ENCODE assay signal across 51 mouse cellular contexts in the genomic region with DNA sequence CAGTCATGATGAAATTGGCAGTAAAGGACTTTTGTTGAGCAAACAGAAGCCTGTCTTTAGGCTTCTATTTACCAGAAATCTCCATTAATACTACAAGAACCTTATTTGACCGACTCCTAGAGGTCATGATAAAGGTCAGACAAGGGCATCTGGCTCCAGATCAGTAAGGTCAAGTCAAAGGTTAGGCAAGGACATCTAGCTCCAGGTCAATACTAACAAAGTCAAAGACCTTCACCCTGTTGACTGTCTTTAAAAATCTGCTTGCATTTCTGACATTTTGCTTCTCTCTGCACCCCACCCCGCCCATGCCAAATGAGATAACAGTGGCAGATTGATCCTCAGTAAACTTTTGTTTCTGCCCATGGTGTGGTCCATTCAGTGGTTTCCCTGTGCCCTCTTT. TPM values are rescaled to one million over a fixed set of nuclear protein-coding genes. Genes with fewer than 3 reads are reported as not detected.
"Had no signal": no experiment of that assay in that cellular context is flagged by ENCODE, and none has a peak within 500 bp of the region (broad histone marks: within the 10 kb centered on the region; RNA-seq: fewer than 3 reads in every experiment).

No protein-coding gene starts in this region.

- DNase-seq: heart, postnatal 10 days; heart, postnatal 14 days; heart, postnatal 36 days; heart, postnatal 4 days; kidney, adult 11 months; kidney, adult 18-20 months; kidney, adult 2 months; kidney, adult 8-10 months; kidney, adult 9 months; kidney, postnatal 10 days; kidney, postnatal 14 days; kidney, postnatal 25 days; kidney, postnatal 36 days; kidney, postnatal 4 days; layer of hippocampus, adult 9-11 months; layer of hippocampus, postnatal 36 days had no signal

- H3K9me3 ChIP-seq: heart, embryonic 10.5 days; heart, embryonic 13.5 days; heart, embryonic 15.5 days; hindbrain, embryonic 10.5 days; hindbrain, embryonic 12.5 days; hindbrain, embryonic 13.5 days; hindbrain, embryonic 15.5 days; intestine, embryonic 15.5 days; kidney, embryonic 15.5 days had no signal

- H3K4me3 ChIP-seq: heart, embryonic 10.5 days; heart, embryonic 12.5 days; heart, embryonic 13.5 days; heart, embryonic 15.5 days; hindbrain, embryonic 10.5 days; hindbrain, embryonic 12.5 days; hindbrain, embryonic 13.5 days; hindbrain, embryonic 15.5 days; intestine, embryonic 15.5 days; kidney, embryonic 15.5 days; layer of hippocampus, adult 2 months had no signal

- H3K27me3 ChIP-seq: heart, embryonic 15.5 days; hindbrain, embryonic 12.5 days; hindbrain, embryonic 13.5 days; hindbrain, embryonic 15.5 days; intestine, embryonic 15.5 days; kidney, embryonic 15.5 days had no signal

- H3K4me2 ChIP-seq: heart, embryonic 11.5 days; heart, embryonic 12.5 days; heart, embryonic 13.5 days; heart, embryonic 15.5 days; hindbrain, embryonic 12.5 days; hindbrain, embryonic 13.5 days; hindbrain, embryonic 14.5 days; hindbrain, embryonic 15.5 days; intestine, embryonic 15.5 days; kidney, embryonic 15.5 days had no signal

- H3K36me3 ChIP-seq: heart, embryonic 10.5 days; heart, embryonic 12.5 days; heart, embryonic 13.5 days; heart, embryonic 15.5 days; hindbrain, embryonic 10.5 days; hindbrain, embryonic 12.5 days; hindbrain, embryonic 13.5 days; hindbrain, embryonic 15.5 days; intestine, embryonic 15.5 days; kidney, embryonic 15.5 days had no signal

- H3K4me1 ChIP-seq: heart, embryonic 10.5 days; heart, embryonic 12.5 days; heart, embryonic 13.5 days; heart, embryonic 15.5 days; hindbrain, embryonic 10.5 days; hindbrain, embryonic 12.5 days; hindbrain, embryonic 13.5 days; hindbrain, embryonic 15.5 days; intestine, embryonic 15.5 days; kidney, embryonic 15.5 days had no signal

- H3K9ac ChIP-seq: heart, embryonic 12.5 days; heart, embryonic 13.5 days; heart, embryonic 15.5 days; hindbrain, embryonic 12.5 days; hindbrain, embryonic 13.5 days; hindbrain, embryonic 14.5 days; hindbrain, embryonic 15.5 days; intestine, embryonic 15.5 days; kidney, embryonic 15.5 days had no signal

- H3K27ac ChIP-seq: heart, embryonic 10.5 days; heart, embryonic 13.5 days; heart, embryonic 15.5 days; hindbrain, embryonic 10.5 days; hindbrain, embryonic 12.5 days; hindbrain, embryonic 13.5 days; hindbrain, embryonic 14.5 days; hindbrain, embryonic 15.5 days; hindbrain, postnatal 0 days; intestine, embryonic 15.5 days; kidney, embryonic 15.5 days; kidney, postnatal 0 days; layer of hippocampus, adult 2 months had no signal

- ATAC-seq: hindbrain, embryonic 16.5 days; hindbrain, postnatal 0 days; inflammation-experienced regulatory T-cells, adult 6 months; intestine, embryonic 15.5 days; intestine, embryonic 16.5 days; intestine, postnatal 0 days had no signal

RNA-seq across cellular contexts. Expression of gene Gstt4, which starts 18.1 kb away (rescaled TPM):
- total RNA-seq: heart, postnatal 10 days; heart, postnatal 14 days; heart, postnatal 25 days; heart, postnatal 36 days; heart, postnatal 4 days; hematopoietic stem cell, adult 5-6 weeks; hindbrain, postnatal 0 days; layer of hippocampus, adult 18-20 months; layer of hippocampus, adult 2 months; layer of hippocampus, postnatal 10 days; layer of hippocampus, postnatal 14 days; layer of hippocampus, postnatal 25 days; layer of hippocampus, postnatal 36 days; left cerebral cortex, adult 18-20 months had no signal
- polyA plus RNA-seq: heart, embryonic 10.5 days; heart, embryonic 11.5 days; heart, embryonic 12.5 days; heart, embryonic 13.5 days; heart, embryonic 14.5 days; heart, embryonic 15.5 days; heart, embryonic 16.5 days; heart, postnatal 0 days; hindbrain, embryonic 10.5 days; hindbrain, embryonic 11.5 days; hindbrain, embryonic 12.5 days; hindbrain, embryonic 13.5 days; hindbrain, embryonic 14.5 days; hindbrain, embryonic 15.5 days; hindbrain, embryonic 16.5 days; hindbrain, postnatal 0 days; inflammation-experienced regulatory T-cells, adult 6 months; intestine, embryonic 14.5 days; intestine, embryonic 15.5 days; intestine, embryonic 16.5 days; intestine, postnatal 0 days; kidney, embryonic 14.5 days; kidney, embryonic 15.5 days; kidney, embryonic 16.5 days; kidney, postnatal 0 days; large intestine, adult 2 months had no signal

RNA-seq across cellular contexts. Expression of gene Gm20441, which starts 23.5 kb away (rescaled TPM):
- total RNA-seq: heart, postnatal 10 days; heart, postnatal 14 days; heart, postnatal 36 days; heart, postnatal 4 days; hematopoietic stem cell, adult 5-6 weeks; hindbrain, postnatal 0 days; layer of hippocampus, adult 18-20 months; layer of hippocampus, adult 8-10 months; layer of hippocampus, postnatal 10 days; layer of hippocampus, postnatal 14 days; layer of hippocampus, postnatal 25 days; layer of hippocampus, postnatal 36 days; left cerebral cortex, adult 18-20 months had no signal
- polyA plus RNA-seq: heart, embryonic 10.5 days; heart, embryonic 11.5 days; heart, embryonic 12.5 days; heart, embryonic 13.5 days; heart, embryonic 14.5 days; heart, embryonic 15.5 days; heart, embryonic 16.5 days; heart, postnatal 0 days; hindbrain, embryonic 10.5 days; hindbrain, embryonic 11.5 days; hindbrain, embryonic 12.5 days; hindbrain, embryonic 13.5 days; hindbrain, embryonic 14.5 days; hindbrain, embryonic 15.5 days; hindbrain, postnatal 0 days; inflammation-experienced regulatory T-cells, adult 6 months; intestine, embryonic 14.5 days; intestine, embryonic 15.5 days; intestine, embryonic 16.5 days; kidney, adult 2 months; kidney, embryonic 14.5 days had no signal
